Mouse (Mus musculus) embryonic facial prominence, embryonic 14.5 days (tissue): ENCODE results near the gene Secisbp2. TPM values are rescaled to one million over a fixed set of nuclear protein-coding genes. Genes with fewer than 3 reads are reported as not detected.

Source experiments
- ATAC-seq: fragments of 200-750 bp; cut with Nextera tagmentation; 2 replicates; pipeline ENCODE4 v1.8.0; 2017; ENCODE audit warnings: low read depth, moderate number of reproducible peaks, moderate TSS enrichment
- DNase-seq: peaks from one replicate; pipeline ENCODE4 v3.0.0-alpha.2; 2015; ENCODE audit warnings: low spot score
- H3K27ac ChIP-seq: fragments of 300-500 bp; sonication (generic); replicated peaks from 2 replicates; pipeline ENCODE4 v1.5.1; 2014; ENCODE audit warnings: low read depth, mild to moderate bottlenecking, low read length, moderate library complexity
- H3K27me3 ChIP-seq: fragments of 300-500 bp; sonication (generic); replicated peaks from 2 replicates; pipeline ENCODE4 v1.6.1; 2014; ENCODE audit warnings: low read length; ENCODE audit not compliant: control insufficient read depth, insufficient read depth
- H3K36me3 ChIP-seq: fragments of 300-500 bp; sonication (generic); 2 replicates; pipeline ENCODE4 v1.6.1; 2014; ENCODE audit warnings: low read length, mixed read lengths; ENCODE audit not compliant: control insufficient read depth, insufficient read depth
- H3K4me1 ChIP-seq: fragments of 300-500 bp; sonication (generic); 2 replicates; pipeline ENCODE4 v1.6.1; 2014; ENCODE audit warnings: antibody characterized with exemption, low read length; ENCODE audit not compliant: control insufficient read depth, insufficient read depth
- H3K4me2 ChIP-seq: fragments of 300-500 bp; sonication (generic); 2 replicates; pipeline ENCODE4 v1.6.1; 2014; ENCODE audit warnings: low read depth, mild to moderate bottlenecking, low read length, moderate library complexity, mixed read lengths
- H3K4me3 ChIP-seq: fragments of 300-500 bp; sonication (generic); 2 replicates; pipeline ENCODE4 v1.5.1; 2014; ENCODE audit warnings: low read depth, mild to moderate bottlenecking, low read length
- H3K9ac ChIP-seq: fragments of 300-500 bp; sonication (generic); 2 replicates; pipeline ENCODE4 v1.6.1; 2014; ENCODE audit warnings: low read depth, mild to moderate bottlenecking, low read length, moderate library complexity, mixed read lengths
- H3K9me3 ChIP-seq: fragments of 300-500 bp; sonication (generic); 2 replicates; pipeline ENCODE4 v1.6.1; 2016; ENCODE audit warnings: low read length; ENCODE audit not compliant: control insufficient read depth
- WGBS: fragments of 180-500 bp; shearing (Covaris S2); extraction: QIAGEN DNeasy Blood & Tissue Kit; methylation state at CpG from one replicate; pipeline ENCODE4 v1.1.7; 2014; 5-methylcytosine and 5-hydroxymethylcytosine counted together
- polyA plus RNA-seq: library from polyadenylated mRNA; unstranded; fragments of >200 nt; fragmentation: Nextera tagmentation; extraction: Ambion mirVana; gene quantifications from 2 replicates; pipeline ENCODE4 v1.2.1, GENCODE M21; 2014

Secisbp2 gene
- polyA plus RNA-seq, 1 experiment from 2014 or later, result 31.4 TPM

DNA sequence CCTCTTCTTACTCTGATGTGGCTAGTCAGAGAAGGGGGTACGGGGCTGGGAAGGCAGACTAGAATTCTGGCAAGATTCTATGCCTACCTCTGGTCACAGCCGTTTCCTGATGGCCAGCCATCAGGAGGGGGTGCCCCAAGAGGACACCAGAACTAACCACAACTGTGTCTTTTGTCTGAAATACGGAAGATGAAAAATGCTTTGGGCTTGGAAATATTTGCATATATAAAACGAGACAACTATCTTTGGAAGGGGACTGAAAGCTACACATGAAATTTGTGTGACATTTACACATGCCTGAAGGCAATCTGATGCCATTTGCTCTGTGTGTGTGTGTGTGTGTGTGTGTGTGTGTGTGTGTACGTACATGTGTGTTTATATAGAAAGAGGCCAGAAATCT lies 52.4 kb downstream of the Secisbp2 start:
- no peak overlapping the region for H3K27ac ChIP-seq
- ATAC-seq, result no peak
- no peaks in the 10 kb centered on the region for H3K4me1 ChIP-seq
- no peak overlapping the region for H3K4me2 ChIP-seq
- H3K9ac ChIP-seq, result no peak overlapping the region
- no peak overlapping the region for H3K4me3 ChIP-seq
- no peaks in the 10 kb centered on the region for H3K27me3 ChIP-seq
- WGBS, result 76% methylated on average over 5 of the region's 5 CpGs
- no peaks in the 10 kb centered on the region for H3K9me3 ChIP-seq
- peaks cover 15% of the 10 kb centered on the region; the same call in 1 of the 2 replicates for H3K36me3 ChIP-seq
- DNase-seq, result no peak

GRCm38 (mm10) chr13:51705882-51706854 lies 54.7 kb downstream of the Secisbp2 start:
- H3K27me3 ChIP-seq, result no peaks in the 10 kb centered on the region

GRCm38 (mm10) chr13:51710738-51711137 lies 59.2 kb downstream of the Secisbp2 start:
- no peaks in the 10 kb centered on the region for H3K4me1 ChIP-seq
- peaks cover 6% of the 10 kb centered on the region; the same call in 1 of the 2 replicates for H3K36me3 ChIP-seq
- DNase-seq, result peak; percentile 27
- H3K9ac ChIP-seq, result no peak overlapping the region
- H3K27me3 ChIP-seq, result no peaks in the 10 kb centered on the region
- H3K27ac ChIP-seq, result no peak overlapping the region
- no peak for ATAC-seq
- H3K4me3 ChIP-seq, result no peak overlapping the region
- no peak overlapping the region for H3K4me2 ChIP-seq
- H3K9me3 ChIP-seq, result no peaks in the 10 kb centered on the region
- 54% methylated on average over 7 of the region's 7 CpGs for WGBS

More at GRCm38 (mm10) chr13:51705882-51706854, 54.7 kb downstream of the Secisbp2 start:
- H3K27ac ChIP-seq, result no peak overlapping the region
- WGBS, result 70% methylated on average over 22 of the region's 22 CpGs
- no peaks in the 10 kb centered on the region for H3K4me1 ChIP-seq
- H3K4me2 ChIP-seq, result no peak overlapping the region
- no peak for DNase-seq
- H3K9me3 ChIP-seq, result no peaks in the 10 kb centered on the region
- no peak overlapping the region for H3K9ac ChIP-seq
- peaks cover 17% of the 10 kb centered on the region; the same call in 1 of the 2 replicates for H3K36me3 ChIP-seq
- ATAC-seq, result no peak
- no peak overlapping the region for H3K4me3 ChIP-seq

GRCm38 (mm10) chr13:51712022-51712421 lies 60.5 kb downstream of the Secisbp2 start:
- Histone ChIP-seq H3K27ac (no peak overlapping the region), H3K27me3 (no peaks in the 10 kb centered on the region), H3K4me1 (no peaks in the 10 kb centered on the region), H3K9me3 (no peaks in the 10 kb centered on the region), H3K36me3 (peaks cover 9% of the 10 kb centered on the region; the same call in 1 of the 2 replicates), H3K4me3 (no peak overlapping the region), H3K9ac (no peak overlapping the region), H3K4me2 (no peak overlapping the region)
- no peak for DNase-seq
- ATAC-seq, result no peak
- 86% methylated on average over 8 of the region's 8 CpGs for WGBS

DNA sequence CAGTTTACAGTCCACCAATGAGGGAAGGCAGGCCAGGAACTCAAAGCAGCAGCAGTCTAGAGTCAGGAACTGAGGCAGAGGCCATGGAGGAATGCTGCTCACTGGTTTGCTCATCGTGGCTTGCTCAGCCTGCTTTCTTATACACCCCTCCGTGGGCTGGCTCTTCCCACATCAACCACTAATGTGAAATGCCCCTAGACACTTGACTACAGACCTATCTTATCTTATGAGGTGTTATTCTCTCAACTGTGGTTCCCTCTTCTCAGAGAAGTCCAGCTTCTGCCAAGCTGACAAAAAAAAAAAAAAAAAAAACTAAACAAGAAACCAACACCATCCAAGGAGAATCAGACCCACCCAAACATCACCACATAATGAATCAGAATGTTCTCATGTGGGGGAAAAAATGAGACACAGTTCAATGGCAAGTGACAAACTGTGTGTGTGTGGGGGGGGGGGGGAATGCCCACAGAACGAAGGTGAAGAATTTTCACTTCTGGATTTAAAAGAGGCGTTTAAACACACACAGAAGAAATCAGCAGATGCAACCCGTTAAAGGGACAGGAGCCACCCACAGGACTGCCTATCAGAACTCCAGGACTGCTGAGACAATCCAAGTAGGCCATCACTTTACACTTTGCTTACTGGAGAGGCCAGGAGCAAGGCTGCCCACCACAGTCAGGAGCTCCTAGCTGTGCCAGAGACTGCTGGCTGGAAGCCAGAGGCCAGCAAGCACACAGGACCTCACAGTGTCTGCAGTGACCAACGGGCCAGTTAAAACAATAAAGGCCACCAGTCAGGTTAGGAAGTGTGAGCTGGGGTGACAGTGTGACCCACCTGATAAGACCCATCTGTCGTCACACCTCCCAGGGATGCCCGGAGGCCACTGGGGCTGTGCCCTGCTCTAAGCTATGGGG lies 65.1 kb downstream of the Secisbp2 start:
- H3K36me3 ChIP-seq, result peaks cover 10% of the 10 kb centered on the region; the same call in 1 of the 2 replicates
- no peaks in the 10 kb centered on the region for H3K4me1 ChIP-seq
- no peaks in the 10 kb centered on the region for H3K9me3 ChIP-seq
- H3K27me3 ChIP-seq, result no peaks in the 10 kb centered on the region
- no peak overlapping the region for H3K27ac ChIP-seq
- ATAC-seq, result no peak
- DNase-seq, result no peak
- WGBS, result 74% methylated on average over 8 of the region's 8 CpGs
- H3K9ac ChIP-seq, result no peak overlapping the region
- H3K4me3 ChIP-seq, result no peak overlapping the region
- H3K4me2 ChIP-seq, result no peak overlapping the region

DNA sequence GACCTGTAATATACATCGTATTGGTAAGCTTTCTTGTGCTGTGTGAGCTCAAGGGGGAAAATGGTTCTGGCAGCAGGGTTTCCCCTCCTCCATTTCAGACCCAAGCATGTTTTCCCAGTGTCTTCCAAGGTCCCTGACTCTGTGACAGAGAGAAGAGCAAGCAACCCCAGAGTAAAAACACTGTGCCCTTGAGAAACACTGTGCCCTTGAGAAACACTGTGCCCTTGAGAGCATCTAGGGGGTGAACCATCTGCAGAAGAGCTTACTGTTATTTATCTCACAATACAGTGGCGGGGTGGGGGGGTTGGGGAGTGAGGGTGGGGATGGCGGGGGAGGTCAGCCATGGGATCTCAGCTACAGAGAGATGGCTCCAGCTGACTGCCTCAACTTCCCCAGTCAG lies 67.8 kb downstream of the Secisbp2 start:
- H3K27me3 ChIP-seq, result no peaks in the 10 kb centered on the region
- 83% methylated on average over 3 of the region's 3 CpGs for WGBS
- no peak for ATAC-seq
- DNase-seq, result no peak
- no peaks in the 10 kb centered on the region for H3K9me3 ChIP-seq
- H3K4me3 ChIP-seq, result no peak overlapping the region
- no peak overlapping the region for H3K4me2 ChIP-seq
- no peak overlapping the region for H3K27ac ChIP-seq
- H3K36me3 ChIP-seq, result 0 out of 2 replicates have a peak, but pooled peaks cover 10% of the 10 kb centered on the region
- H3K4me1 ChIP-seq, result no peaks in the 10 kb centered on the region
- no peak overlapping the region for H3K9ac ChIP-seq

GRCm38 (mm10) chr13:51720556-51720955 lies 69.1 kb downstream of the Secisbp2 start:
- no peak overlapping the region for H3K9ac ChIP-seq
- ATAC-seq, result no peak
- no peak overlapping the region for H3K4me3 ChIP-seq
- WGBS, result 94% methylated on average over 4 of the region's 4 CpGs
- no peak for DNase-seq
- H3K4me2 ChIP-seq, result no peak overlapping the region
- H3K27me3 ChIP-seq, result no peaks in the 10 kb centered on the region
- no peak overlapping the region for H3K27ac ChIP-seq
- no peaks in the 10 kb centered on the region for H3K9me3 ChIP-seq
- no peaks in the 10 kb centered on the region for H3K4me1 ChIP-seq
- 0 out of 2 replicates have a peak, but pooled peaks cover 10% of the 10 kb centered on the region for H3K36me3 ChIP-seq

DNA sequence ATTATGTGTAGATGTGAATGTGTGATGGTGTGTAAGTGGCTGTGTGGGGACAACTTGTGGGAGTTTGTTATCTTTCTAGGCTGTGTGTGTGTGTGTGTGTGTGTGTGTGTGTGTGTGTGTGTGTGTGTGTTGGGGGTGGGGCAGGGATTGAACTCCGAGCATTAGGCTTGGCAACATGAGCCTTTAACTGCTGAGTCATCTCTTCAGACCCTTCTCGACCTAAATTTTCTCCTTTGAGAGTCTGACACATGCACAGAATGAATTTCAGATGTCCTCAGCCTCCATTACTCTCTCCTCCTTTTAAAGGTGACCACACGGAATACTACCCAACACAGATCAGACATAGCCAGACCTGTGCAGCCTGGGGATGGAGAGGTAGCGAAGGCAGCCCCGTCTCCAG lies 71.6 kb downstream of the Secisbp2 start:
- WGBS, result 63% methylated on average over 5 of the region's 5 CpGs
- Histone ChIP-seq H3K27me3 (no peaks in the 10 kb centered on the region), H3K4me1 (peaks cover 4% of the 10 kb centered on the region; the same call in 1 of the 2 replicates), H3K36me3 (0 out of 2 replicates have a peak, but pooled peaks cover 7% of the 10 kb centered on the region), H3K4me2 (no peak overlapping the region), H3K9ac (no peak overlapping the region), H3K9me3 (no peaks in the 10 kb centered on the region), H3K27ac (no peak overlapping the region), H3K4me3 (no peak overlapping the region)
- DNase-seq (no peak), ATAC-seq (no peak)
